Mouse (Mus musculus) bone marrow macrophage, adult 2 months (primary cell): ENCODE measurements around the gene Arhgef19.

Experiments used
- CTCF ChIP-seq: IDR thresholded peaks from 2 replicates; pipeline ENCODE4 v1.5.1; 2012; ENCODE audit warnings: low read depth, mild to moderate bottlenecking, low read length, moderate library complexity
- POLR2A ChIP-seq: IDR thresholded peaks from 2 replicates; pipeline ENCODE4 v1.6.1; 2012; ENCODE audit warnings: mild to moderate bottlenecking, low read depth, low read length, borderline replicate concordance

GRCm38 (mm10) chr4:141281578-141281977 is 42.3 kb downstream of the Arhgef19 start:
- no peak for TF ChIP-seq POLR2A
- TF ChIP-seq CTCF, result no peak
